Mouse (Mus musculus): ENCODE results near the gene Msmp. TPM values are rescaled to one million over a fixed set of nuclear protein-coding genes. Genes with fewer than 3 reads are reported as not detected.
"Not testable (repeated sequence)": the region's sequence is repeated elsewhere in the genome, so short reads cannot be mapped to it uniquely, and the experiment has no call there.

The Msmp gene
- polyA plus RNA-seq, 1 experiment from 2014 or later, result 0.97 TPM

DNA sequence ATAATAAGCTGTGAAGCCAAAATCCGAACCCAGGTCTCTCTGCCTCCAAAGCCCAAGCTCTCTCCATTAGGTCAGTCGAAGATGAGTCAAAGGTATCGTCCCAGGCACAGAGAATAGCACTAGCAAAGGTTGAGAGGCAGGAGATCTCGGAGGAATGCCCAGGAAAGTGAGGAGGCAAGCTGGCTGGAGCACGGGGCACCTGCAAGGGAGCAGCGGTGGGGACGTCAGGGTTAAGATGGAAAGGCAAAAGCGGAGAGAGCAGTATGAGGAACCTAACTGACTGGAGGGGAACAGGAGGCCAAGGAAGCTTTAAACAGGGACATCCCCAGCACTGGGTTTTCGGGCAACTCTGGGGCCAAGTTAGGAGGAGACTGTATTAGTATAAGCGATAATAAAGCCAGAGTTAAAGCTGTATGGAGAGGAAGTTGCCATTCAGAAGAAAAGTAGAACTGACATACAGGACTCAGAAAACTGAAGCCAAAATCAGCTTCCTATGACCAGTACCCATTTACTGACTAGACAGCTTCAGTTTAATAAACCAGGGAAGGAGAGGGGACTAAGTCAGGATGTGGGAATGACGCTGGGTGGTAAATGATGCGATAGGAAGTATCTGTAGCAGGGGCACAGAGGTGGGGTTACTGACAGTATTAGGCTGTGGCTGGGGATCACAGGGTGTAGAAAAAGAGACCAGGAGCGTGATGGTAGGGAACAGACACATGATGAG lies 24.6 kb downstream of the Msmp start:
- Histone ChIP-seq H3K36me3 (peaks cover 29% of the 10 kb centered on the region), H3K4me3 (peak overlapping the region; percentile 62), H3K9ac (peak overlapping the region; percentile 87), H3K4me1 (peaks cover 56% of the 10 kb centered on the region), H3K27ac (peak overlapping the region; percentile 82), H3K9me3 (no peaks in the 10 kb centered on the region), H3K4me2 (peak overlapping the region; percentile 88), H3K27me3 (no peaks in the 10 kb centered on the region)
- no peak for ATAC-seq (ENCODE audit: insufficient number of reproducible peaks, insufficient read depth, low FRiP score, low TSS enrichment, low read depth)
- 66% methylated on average over 13 of the region's 13 CpGs for WGBS

DNA sequence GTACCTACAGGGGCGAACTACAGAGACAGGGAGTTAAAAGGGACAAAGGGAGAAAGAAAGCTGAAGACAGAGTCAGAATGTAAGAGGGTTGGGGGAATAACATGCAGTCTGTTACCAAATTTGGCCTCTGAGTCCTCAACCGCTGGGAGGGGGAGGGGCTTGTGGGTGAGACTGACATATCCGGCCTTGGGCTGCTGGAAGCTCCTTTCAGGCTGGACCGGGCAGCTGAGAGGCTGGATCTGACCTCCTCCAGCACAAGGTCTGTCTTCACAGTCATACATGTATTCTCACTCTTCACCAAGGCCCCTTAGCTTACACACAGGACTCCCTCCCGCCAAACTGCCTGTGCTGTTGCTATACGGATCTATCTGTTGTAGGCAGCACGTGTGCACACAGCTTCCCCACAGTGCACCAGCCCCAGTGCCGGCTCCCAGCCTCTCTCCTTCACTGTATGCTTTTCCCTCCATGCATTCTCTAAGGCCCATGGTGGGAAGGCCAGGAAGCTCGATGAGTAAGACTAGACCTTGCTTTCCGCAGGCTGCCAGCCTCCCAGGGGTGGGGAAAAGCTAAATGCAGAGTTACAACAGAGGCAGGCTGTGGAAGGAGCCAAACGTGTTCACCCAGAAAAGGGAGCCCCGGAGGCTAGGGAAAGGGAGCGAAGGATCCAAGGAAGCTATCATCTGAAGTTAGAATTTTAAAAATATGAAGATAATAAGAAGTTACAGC lies 25.5 kb downstream of the Msmp start:
- peaks cover 37% of the 10 kb centered on the region for H3K36me3 ChIP-seq
- H3K9me3 ChIP-seq, result no peaks in the 10 kb centered on the region
- peaks cover 51% of the 10 kb centered on the region for H3K4me1 ChIP-seq
- peak overlapping the region; percentile 28 for H3K4me3 ChIP-seq
- peak overlapping the region; percentile 88 for H3K4me2 ChIP-seq
- peak overlapping the region; percentile 82 for H3K27ac ChIP-seq
- WGBS, result 10% methylated on average over 13 of the region's 13 CpGs
- peak overlapping the region; percentile 72 for H3K9ac ChIP-seq
- no peaks in the 10 kb centered on the region for H3K27me3 ChIP-seq
- no peak for ATAC-seq (ENCODE audit: insufficient number of reproducible peaks, insufficient read depth, low FRiP score, low TSS enrichment, low read depth)

DNA sequence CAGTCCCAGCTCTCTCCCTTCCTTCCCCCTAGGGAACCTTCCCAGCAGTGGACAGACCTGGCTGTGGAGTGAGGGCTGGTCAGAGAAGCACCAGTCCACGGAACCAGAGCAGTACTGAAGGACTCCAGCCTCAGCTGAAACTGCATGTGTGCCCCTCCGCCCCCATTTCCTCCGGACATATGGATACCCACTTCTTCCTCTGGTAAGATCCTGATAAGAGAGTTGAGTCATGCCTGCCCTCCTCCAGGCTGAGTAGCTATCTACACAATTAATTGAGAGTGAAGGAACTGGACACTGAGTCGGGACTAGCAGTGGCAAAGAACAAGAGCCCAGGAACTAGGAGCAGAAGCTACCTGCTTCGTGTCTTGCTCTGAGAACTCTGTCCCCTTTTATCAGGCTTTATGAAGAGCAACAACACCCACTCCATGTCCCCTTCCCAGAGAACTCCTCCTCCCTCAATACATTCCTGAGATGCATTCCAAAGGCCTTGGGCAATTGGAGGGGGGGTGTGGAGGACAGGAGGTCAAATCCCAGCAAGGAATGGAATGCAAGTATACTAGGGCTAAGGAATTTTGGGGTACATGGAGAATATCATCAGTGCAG lies 26.2 kb downstream of the Msmp start:
- Histone ChIP-seq H3K27me3 (no peaks in the 10 kb centered on the region), H3K36me3 (peaks cover 43% of the 10 kb centered on the region), H3K27ac (peak overlapping the region; percentile 82), H3K4me1 (peaks cover 44% of the 10 kb centered on the region), H3K9ac (peak overlapping the region; percentile 72), H3K9me3 (no peaks in the 10 kb centered on the region), H3K4me3 (peak overlapping the region; percentile 28), H3K4me2 (peak overlapping the region; percentile 88)
- 24% methylated on average over 5 of the region's 5 CpGs for WGBS
- ATAC-seq (ENCODE audit: insufficient number of reproducible peaks, insufficient read depth, low FRiP score, low TSS enrichment, low read depth), result no peak

DNA sequence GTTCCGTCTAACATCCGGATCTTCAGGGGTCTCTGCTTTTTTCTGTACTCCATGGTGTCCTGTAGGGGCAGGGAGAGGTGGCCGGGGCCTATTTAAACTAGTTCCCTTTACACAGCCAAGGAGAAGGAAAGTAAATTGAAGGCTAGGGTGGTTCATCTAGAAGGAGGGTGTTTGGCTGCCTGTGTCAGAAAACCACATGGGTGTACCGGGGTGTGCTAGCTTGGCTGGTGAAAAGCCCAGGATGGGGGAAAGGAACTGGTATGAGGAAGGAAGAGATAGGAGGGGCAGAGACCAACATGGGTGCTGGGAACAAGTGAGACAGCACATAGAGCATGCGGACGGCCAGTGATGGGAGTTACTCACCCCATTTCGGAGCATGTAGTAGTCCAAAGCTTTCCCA lies 28.4 kb downstream of the Msmp start:
- Histone ChIP-seq H3K4me3 (no peak overlapping the region), H3K27ac (no peak overlapping the region), H3K27me3 (no peaks in the 10 kb centered on the region), H3K9me3 (peaks cover 4% of the 10 kb centered on the region; the same call in 1 of the 2 replicates), H3K4me2 (no peak overlapping the region), H3K9ac (no peak overlapping the region), H3K36me3 (peaks cover 65% of the 10 kb centered on the region), H3K4me1 (peaks cover 40% of the 10 kb centered on the region)
- ATAC-seq (ENCODE audit: insufficient number of reproducible peaks, insufficient read depth, low FRiP score, low TSS enrichment, low read depth), result no peak
- WGBS, result 95% methylated on average over 7 of the region's 7 CpGs

DNA sequence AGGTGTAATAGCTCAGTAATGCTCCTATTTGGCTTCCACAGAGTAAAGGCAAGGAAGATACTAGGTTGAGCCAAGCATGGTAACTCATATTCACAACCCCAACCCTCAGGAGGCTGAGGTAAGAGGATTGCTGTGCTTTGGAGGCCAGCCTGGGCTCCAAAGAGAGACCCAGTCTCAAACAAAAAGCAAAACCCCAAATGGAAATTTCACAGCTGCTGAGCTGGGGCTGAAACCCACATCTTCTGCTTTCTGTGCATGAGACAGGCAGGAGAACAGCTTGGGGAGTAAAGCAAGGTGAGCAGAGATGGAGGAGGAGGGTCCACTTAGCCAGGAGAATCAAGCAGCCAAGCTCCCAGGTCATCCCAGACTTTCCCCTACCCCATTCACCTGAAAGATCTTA lies 30.4 kb downstream of the Msmp start:
- Histone ChIP-seq H3K27me3 (no peaks in the 10 kb centered on the region), H3K4me2 (no peak overlapping the region), H3K27ac (no peak overlapping the region), H3K9me3 (peaks cover 4% of the 10 kb centered on the region; the same call in 1 of the 2 replicates), H3K9ac (no peak overlapping the region), H3K36me3 (peaks cover 86% of the 10 kb centered on the region), H3K4me3 (no peak overlapping the region), H3K4me1 (peaks cover 19% of the 10 kb centered on the region)
- no peak for ATAC-seq (ENCODE audit: insufficient number of reproducible peaks, insufficient read depth, low FRiP score, low TSS enrichment, low read depth)

DNA sequence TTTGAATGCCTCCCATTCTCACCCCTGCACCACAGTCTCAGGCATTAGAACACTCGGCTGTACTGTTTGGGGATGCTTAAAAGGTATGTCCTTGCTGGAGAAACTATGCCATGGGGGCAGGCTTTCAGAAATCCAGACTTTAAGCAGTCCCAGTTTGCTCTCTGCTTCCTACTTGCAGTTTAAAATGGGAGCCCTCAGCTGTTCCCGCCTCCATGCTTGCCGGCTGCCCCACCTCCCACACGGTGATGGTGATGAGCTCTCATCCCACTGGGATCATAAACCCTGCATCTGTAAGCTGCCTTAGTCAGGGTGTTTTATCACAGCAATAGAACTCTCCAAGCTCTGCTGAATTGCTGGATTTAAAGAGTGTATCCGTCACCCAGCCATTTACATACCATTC lies 31.9 kb downstream of the Msmp start:
- Histone ChIP-seq H3K27ac (no peak overlapping the region), H3K4me2 (no peak overlapping the region), H3K27me3 (no peaks in the 10 kb centered on the region), H3K9ac (no peak overlapping the region), H3K36me3 (peaks cover 98% of the 10 kb centered on the region), H3K4me1 (peaks cover 5% of the 10 kb centered on the region), H3K9me3 (peaks cover 4% of the 10 kb centered on the region; the same call in 1 of the 2 replicates), H3K4me3 (no peak overlapping the region)
- 98% methylated on average over 5 of the region's 5 CpGs for WGBS
- ATAC-seq (ENCODE audit: insufficient number of reproducible peaks, insufficient read depth, low FRiP score, low TSS enrichment, low read depth), result no peak

DNA sequence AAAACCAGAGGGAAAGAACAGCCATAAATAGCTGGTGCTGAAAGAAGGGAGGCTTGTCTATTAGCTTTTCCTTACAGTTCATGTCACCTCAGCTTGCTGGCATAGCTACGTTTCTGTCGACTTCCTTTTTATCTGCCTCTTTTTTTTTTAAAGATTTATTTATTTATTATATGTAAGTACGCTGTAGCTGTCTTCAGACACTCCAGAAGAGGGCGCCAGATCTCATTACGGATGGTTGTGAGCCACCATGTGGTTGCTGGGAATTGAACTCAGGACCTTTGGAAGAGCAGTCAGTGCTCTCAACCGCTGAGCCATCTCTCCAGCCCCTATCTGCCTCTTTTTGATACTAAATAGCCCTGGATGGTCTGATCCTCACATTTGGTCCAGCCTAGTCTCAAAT lies 32.4 kb downstream of the Msmp start:
- H3K27me3 ChIP-seq; H3K4me1 ChIP-seq; H3K9me3 ChIP-seq; ATAC-seq (ENCODE audit: insufficient number of reproducible peaks, insufficient read depth, low FRiP score, low TSS enrichment, low read depth); H3K4me2 ChIP-seq; H3K27ac ChIP-seq; H3K9ac ChIP-seq; H3K4me3 ChIP-seq: not testable (repeated sequence)
- 88% methylated on average over 6 of the region's 6 CpGs for WGBS
- H3K36me3 ChIP-seq, result peaks cover 98% of the 10 kb centered on the region

DNA sequence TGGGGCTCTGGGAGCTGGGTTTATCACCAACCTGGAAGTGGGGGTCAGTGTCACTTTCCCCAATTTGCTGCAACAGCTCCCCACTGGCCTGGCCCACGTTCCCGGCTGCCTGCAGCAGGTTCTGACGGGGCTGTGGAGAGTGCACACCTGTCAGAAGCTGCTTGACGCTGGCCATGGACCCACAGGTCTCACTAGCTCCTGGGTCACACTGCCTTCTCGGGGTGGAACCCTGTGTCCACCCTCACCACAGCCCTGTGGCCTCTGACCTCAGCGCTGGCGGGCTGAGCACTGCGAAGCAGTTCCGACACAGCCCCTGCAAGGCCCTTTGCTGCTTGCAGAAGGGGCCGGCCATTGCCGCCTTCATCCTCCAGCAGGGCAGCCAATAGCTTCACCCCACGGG lies 35.2 kb downstream of the Msmp start:
- peaks cover 100% of the 10 kb centered on the region for H3K36me3 ChIP-seq

DNA sequence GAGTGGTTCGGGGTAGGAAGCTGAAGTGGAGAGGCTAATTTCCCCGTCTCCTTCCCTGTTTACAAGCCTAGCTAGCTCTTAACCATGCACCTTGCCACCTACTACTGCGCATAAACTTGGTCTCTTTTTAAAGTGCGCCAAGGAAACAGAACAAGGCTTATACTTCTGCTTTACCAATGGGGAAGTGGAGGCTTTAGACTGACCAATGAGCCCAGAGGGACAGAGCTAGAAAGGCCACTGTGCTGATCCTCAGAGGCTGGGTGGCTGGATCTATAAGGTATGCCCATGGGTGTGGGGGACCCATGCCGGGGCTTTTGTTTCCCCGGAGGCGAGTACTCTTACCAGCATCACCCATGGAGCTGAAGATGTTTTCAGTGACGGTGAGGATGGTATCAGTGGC lies 37.1 kb downstream of the Msmp start:
- Histone ChIP-seq H3K9me3 (peaks cover 2% of the 10 kb centered on the region; the same call in 1 of the 2 replicates), H3K4me3 (no peak overlapping the region), H3K4me2 (no peak overlapping the region), H3K27me3 (no peaks in the 10 kb centered on the region), H3K36me3 (peaks cover 100% of the 10 kb centered on the region), H3K27ac (no peak overlapping the region), H3K4me1 (no peaks in the 10 kb centered on the region), H3K9ac (no peak overlapping the region)
- ATAC-seq (ENCODE audit: insufficient number of reproducible peaks, insufficient read depth, low FRiP score, low TSS enrichment, low read depth), result no peak
- WGBS, result 93% methylated on average over 8 of the region's 8 CpGs

More for the DNA sequence above, 35.2 kb downstream of the Msmp start:
- WGBS, result 91% methylated on average over 12 of the region's 12 CpGs
- H3K27ac ChIP-seq, result no peak overlapping the region
- no peak overlapping the region for H3K9ac ChIP-seq
- H3K4me3 ChIP-seq, result no peak overlapping the region
- no peaks in the 10 kb centered on the region for H3K27me3 ChIP-seq
- no peaks in the 10 kb centered on the region for H3K4me1 ChIP-seq
- no peak for ATAC-seq (ENCODE audit: insufficient number of reproducible peaks, insufficient read depth, low FRiP score, low TSS enrichment, low read depth)
- H3K9me3 ChIP-seq, result peaks cover 4% of the 10 kb centered on the region; the same call in 1 of the 2 replicates
- no peak overlapping the region for H3K4me2 ChIP-seq

DNA sequence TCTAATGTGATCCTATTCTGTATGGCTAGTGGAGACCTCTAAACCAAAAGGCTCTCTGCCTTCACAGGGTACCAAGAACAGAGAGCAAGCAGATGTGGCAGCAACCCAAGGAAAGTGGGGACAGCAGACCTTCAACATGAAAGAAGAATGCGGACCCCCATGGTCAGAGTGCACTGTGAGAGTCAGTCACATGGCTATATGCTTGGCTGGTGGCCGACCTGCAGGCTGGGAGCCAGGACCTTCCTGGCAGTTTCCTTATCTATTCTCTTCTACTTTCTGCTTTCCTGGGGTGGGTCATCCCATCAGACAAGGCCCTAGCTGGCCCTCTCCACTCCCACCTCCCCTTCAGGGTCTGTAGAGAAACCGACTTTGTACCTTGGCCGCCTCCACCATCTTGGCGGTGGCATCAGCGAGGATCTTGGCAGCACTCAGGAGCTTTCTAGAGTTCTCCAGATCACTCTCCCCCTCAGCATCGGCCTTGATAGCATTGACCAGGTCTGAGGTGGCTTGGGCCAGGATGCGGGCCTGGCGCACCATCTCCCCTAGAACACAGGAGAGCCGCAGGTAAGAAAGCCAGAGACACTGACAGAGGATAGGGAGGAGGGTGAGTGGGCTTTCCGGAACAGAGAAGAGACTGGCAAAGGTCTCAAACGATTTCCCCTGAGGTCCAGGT lies 37.8 kb downstream of the Msmp start:
- H3K9ac ChIP-seq, result no peak overlapping the region
- H3K4me1 ChIP-seq, result no peaks in the 10 kb centered on the region
- no peak for ATAC-seq (ENCODE audit: insufficient number of reproducible peaks, insufficient read depth, low FRiP score, low TSS enrichment, low read depth)
- no peaks in the 10 kb centered on the region for H3K9me3 ChIP-seq
- 95% methylated on average over 12 of the region's 12 CpGs for WGBS
- no peak overlapping the region for H3K4me2 ChIP-seq
- no peak overlapping the region for H3K4me3 ChIP-seq
- H3K36me3 ChIP-seq, result peaks cover 100% of the 10 kb centered on the region
- H3K27me3 ChIP-seq, result no peaks in the 10 kb centered on the region
- H3K27ac ChIP-seq, result no peak overlapping the region

DNA sequence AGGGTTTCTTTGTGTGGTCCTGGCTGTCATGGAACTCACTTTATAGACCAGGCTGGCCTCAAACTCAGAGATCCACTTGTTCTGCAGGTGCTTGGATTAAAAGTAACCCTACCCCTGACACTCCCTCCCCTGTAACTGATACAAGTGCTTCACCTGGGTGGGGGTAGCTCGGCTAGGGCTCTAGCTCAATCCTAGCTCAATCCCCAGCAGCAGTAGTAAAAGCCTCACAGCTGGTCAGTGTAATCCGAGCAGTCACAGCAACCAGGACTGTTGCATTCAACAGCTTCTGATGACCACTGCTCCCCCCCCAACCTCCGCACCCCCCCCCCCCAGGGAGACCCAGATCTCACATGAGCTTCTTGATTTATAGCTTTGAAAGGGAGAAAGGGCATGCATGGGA lies 42.2 kb downstream of the Msmp start:
- no peak for ATAC-seq (ENCODE audit: insufficient number of reproducible peaks, insufficient read depth, low FRiP score, low TSS enrichment, low read depth)
- Histone ChIP-seq H3K27me3 (no peaks in the 10 kb centered on the region), H3K9me3 (no peaks in the 10 kb centered on the region), H3K4me1 (no peaks in the 10 kb centered on the region), H3K36me3 (peaks cover 99% of the 10 kb centered on the region), H3K27ac (no peak overlapping the region), H3K9ac (no peak overlapping the region), H3K4me2 (no peak overlapping the region), H3K4me3 (no peak overlapping the region)
- 56% methylated on average over 3 of the region's 3 CpGs for WGBS
